Mouse (Mus musculus) olfactory bulb, adult 2 months (tissue): ENCODE data around the gene Olfr566. TPM values are rescaled to one million over a fixed set of nuclear protein-coding genes. Genes with fewer than 3 reads are reported as not detected.

ENCODE experiments used
- H3K27ac ChIP-seq: fragments of 200-500 bp; 2 replicates; pipeline ENCODE4 v1.5.1; 2012; ENCODE audit warnings: low read depth, low read length; ENCODE audit not compliant: insufficient read depth
- H3K4me1 ChIP-seq: fragments of 200-500 bp; 2 replicates; pipeline ENCODE4 v1.6.1; 2012; ENCODE audit warnings: low read length; ENCODE audit not compliant: control insufficient read depth, insufficient read depth
- H3K4me3 ChIP-seq: fragments of 200-500 bp; 2 replicates; pipeline ENCODE4 v1.5.1; 2012; ENCODE audit warnings: mild to moderate bottlenecking, low read depth, low read length, moderate library complexity; ENCODE audit not compliant: insufficient read depth
- CTCF ChIP-seq: fragments of 200-500 bp; IDR thresholded peaks from 2 replicates; pipeline ENCODE4 v1.5.1; 2012; ENCODE audit warnings: low read depth, mild to moderate bottlenecking, low read length, moderate library complexity; ENCODE audit not compliant: insufficient read depth
- POLR2A ChIP-seq: fragments of 200-500 bp; IDR thresholded peaks from 2 replicates; pipeline ENCODE4 v1.6.1; 2012; ENCODE audit warnings: mild to moderate bottlenecking, low read depth, low read length, moderate library complexity; ENCODE audit not compliant: insufficient read depth
- WGBS: fragments of 180-500 bp; shearing (Covaris S2); methylation state at CpG from one replicate; pipeline ENCODE4 v1.1.7; 2018; 5-methylcytosine and 5-hydroxymethylcytosine counted together
- polyA plus RNA-seq: library from polyadenylated mRNA; stranded (reverse); fragments of >200 nt; gene quantifications from 2 replicates; pipeline ENCODE4 v1.2.4, GENCODE M21; 2012; ENCODE audit warnings: low replicate concordance; ENCODE audit not compliant: missing spikeins, insufficient read depth, insufficient read length

Olfr566 gene
- polyA plus RNA-seq, result not detected in 2 replicates

DNA sequence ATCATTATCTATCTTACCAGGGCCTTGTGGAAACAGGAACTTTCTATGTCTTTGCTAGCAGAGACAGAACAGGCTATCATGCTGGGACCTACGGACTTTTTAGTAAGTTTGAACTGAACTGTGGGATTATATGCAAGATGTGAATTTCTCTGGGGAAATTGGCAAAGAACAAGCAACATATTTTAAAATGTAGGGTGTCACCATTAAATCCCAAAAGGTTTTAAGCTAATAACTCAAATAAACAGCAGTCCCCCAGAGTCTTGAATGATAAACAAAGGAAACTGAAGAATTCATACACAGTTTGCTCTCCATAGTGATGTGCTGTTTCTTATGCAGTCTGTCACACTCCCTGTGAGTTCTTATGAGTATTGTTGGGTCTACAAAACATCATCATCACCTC is at the start of gene Olfr566:
Gene Olfr566 (minus strand): TSS at position 101 of the 400 bp plus-strand sequence.
- TF ChIP-seq CTCF (no peak), POLR2A (no peak)
- WGBS, result 78% methylated on average over 1 of the region's 1 CpGs
- H3K27ac ChIP-seq, result no peak within 1 kb of the TSS
- H3K4me3 ChIP-seq, result no peak within 1 kb of the TSS
- H3K4me1 ChIP-seq, result no peaks in the 10 kb centered on the region

DNA sequence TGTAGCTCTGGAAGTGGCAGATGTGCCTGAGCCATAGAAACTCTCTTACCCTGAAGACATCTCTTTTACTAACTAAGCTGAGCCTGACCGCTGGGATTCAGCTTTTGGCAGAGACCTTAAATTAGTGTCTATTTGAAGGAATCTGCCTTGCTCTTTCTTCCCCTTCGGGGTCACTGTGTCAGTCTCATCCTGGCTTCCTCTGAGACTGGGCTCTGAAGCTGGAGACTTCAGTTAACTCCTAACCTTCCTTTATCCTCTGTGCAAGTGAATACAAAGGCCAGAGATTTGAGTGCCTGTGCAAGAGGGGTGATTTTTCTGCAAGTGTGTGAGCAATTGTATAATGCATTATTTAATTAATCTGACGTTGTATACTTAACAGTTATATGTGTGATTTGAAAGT is 32.2 kb upstream of the Olfr566 start, which contains the start of gene Olfr569:
Gene Olfr569 (minus strand): TSS at position 101 of the 400 bp plus-strand sequence.
- 62% methylated on average over 3 of the region's 3 CpGs for WGBS
- Histone ChIP-seq H3K4me1 (no peaks in the 10 kb centered on the region), H3K4me3 (no peak within 1 kb of the TSS), H3K27ac (no peak within 1 kb of the TSS)
- no peak for TF ChIP-seq CTCF
- no peak for TF ChIP-seq POLR2A

- no peaks in the 10 kb centered on the region for H3K4me1 ChIP-seq
- H3K27ac ChIP-seq, result no peak within 1 kb of the TSS
- no peak for TF ChIP-seq POLR2A
- no peak for TF ChIP-seq CTCF
- no peak within 1 kb of the TSS for H3K4me3 ChIP-seq
Observed at GRCm38 (mm10) chr7:102876822-102877221, 18.3 kb upstream of the Olfr566 start, which contains the start of gene Olfr568. TSS of gene Olfr568 (plus strand) at chr7:102877122.

- Histone ChIP-seq H3K27ac (no peak overlapping the region), H3K4me3 (no peak overlapping the region), H3K4me1 (no peaks in the 10 kb centered on the region)
- TF ChIP-seq CTCF (no peak), POLR2A (no peak)
Observed at GRCm38 (mm10) chr7:102855807-102856206, 2.8 kb downstream of the Olfr566 start.

Other genes with a start within 250 kb of the Olfr566 start
- gene Olfr553, start 240.5 kb downstream of the Olfr566 start, polyA plus RNA-seq, result not detected in 2 replicates
- gene Olfr554, start 220.3 kb downstream of the Olfr566 start, polyA plus RNA-seq, result not detected in 2 replicates
- not detected in 2 replicates for gene Olfr555, start 199.9 kb downstream of the Olfr566 start, polyA plus RNA-seq
- not detected in 2 replicates for gene Olfr556, start 193.9 kb downstream of the Olfr566 start, polyA plus RNA-seq
- gene Trim68, start 171.4 kb downstream of the Olfr566 start, polyA plus RNA-seq, result not detected in 2 replicates
- gene Olfr557, start 162.9 kb downstream of the Olfr566 start, polyA plus RNA-seq, result not detected in 2 replicates
- gene Olfr558, start 156.6 kb downstream of the Olfr566 start, polyA plus RNA-seq, result not detected in 2 replicates
- not detected in 2 replicates for gene Olfr33, start 139.7 kb downstream of the Olfr566 start, polyA plus RNA-seq
- not detected in 2 replicates for gene Olfr559, start 131.3 kb downstream of the Olfr566 start, polyA plus RNA-seq
- not detected in 2 replicates for gene Olfr560, start 99.4 kb downstream of the Olfr566 start, polyA plus RNA-seq
- not detected in 2 replicates for gene Olfr78, start 99.3 kb downstream of the Olfr566 start, polyA plus RNA-seq
- not detected in 2 replicates for gene Olfr561, start 87.5 kb downstream of the Olfr566 start, polyA plus RNA-seq
- not detected in 2 replicates for gene Olfr564, start 55.3 kb downstream of the Olfr566 start, polyA plus RNA-seq
- gene Olfr568, start 18.4 kb upstream of the Olfr566 start, polyA plus RNA-seq, result not detected in 2 replicates
- gene Olfr569, start 32.1 kb upstream of the Olfr566 start, polyA plus RNA-seq, result not detected in 2 replicates
- gene Olfr570, start 35.8 kb upstream of the Olfr566 start, polyA plus RNA-seq, result not detected in 2 replicates
- not detected in 2 replicates for gene Olfr571, start 58.8 kb upstream of the Olfr566 start, polyA plus RNA-seq
- not detected in 2 replicates for gene Olfr572, start 65.6 kb upstream of the Olfr566 start, polyA plus RNA-seq
- gene Olfr573-ps1, start 83.8 kb upstream of the Olfr566 start, polyA plus RNA-seq, result not detected in 2 replicates
- not detected in 2 replicates for gene Olfr574, start 89.7 kb upstream of the Olfr566 start, polyA plus RNA-seq
- not detected in 2 replicates for gene Olfr575, start 100.0 kb upstream of the Olfr566 start, polyA plus RNA-seq
- gene Olfr576, start 103.9 kb upstream of the Olfr566 start, polyA plus RNA-seq, result not detected in 2 replicates
- not detected in 2 replicates for gene Olfr577, start 117.2 kb upstream of the Olfr566 start, polyA plus RNA-seq
- not detected in 2 replicates for gene Olfr578, start 130.6 kb upstream of the Olfr566 start, polyA plus RNA-seq
- not detected in 2 replicates for gene Olfr582, start 179.3 kb upstream of the Olfr566 start, polyA plus RNA-seq
- gene Olfr583, start 192.5 kb upstream of the Olfr566 start, polyA plus RNA-seq, result not detected in 2 replicates
- not detected in 2 replicates for gene Olfr584, start 223.1 kb upstream of the Olfr566 start, polyA plus RNA-seq
- not detected in 2 replicates for gene Olfr585, start 239.0 kb upstream of the Olfr566 start, polyA plus RNA-seq